In the genomic region with DNA sequence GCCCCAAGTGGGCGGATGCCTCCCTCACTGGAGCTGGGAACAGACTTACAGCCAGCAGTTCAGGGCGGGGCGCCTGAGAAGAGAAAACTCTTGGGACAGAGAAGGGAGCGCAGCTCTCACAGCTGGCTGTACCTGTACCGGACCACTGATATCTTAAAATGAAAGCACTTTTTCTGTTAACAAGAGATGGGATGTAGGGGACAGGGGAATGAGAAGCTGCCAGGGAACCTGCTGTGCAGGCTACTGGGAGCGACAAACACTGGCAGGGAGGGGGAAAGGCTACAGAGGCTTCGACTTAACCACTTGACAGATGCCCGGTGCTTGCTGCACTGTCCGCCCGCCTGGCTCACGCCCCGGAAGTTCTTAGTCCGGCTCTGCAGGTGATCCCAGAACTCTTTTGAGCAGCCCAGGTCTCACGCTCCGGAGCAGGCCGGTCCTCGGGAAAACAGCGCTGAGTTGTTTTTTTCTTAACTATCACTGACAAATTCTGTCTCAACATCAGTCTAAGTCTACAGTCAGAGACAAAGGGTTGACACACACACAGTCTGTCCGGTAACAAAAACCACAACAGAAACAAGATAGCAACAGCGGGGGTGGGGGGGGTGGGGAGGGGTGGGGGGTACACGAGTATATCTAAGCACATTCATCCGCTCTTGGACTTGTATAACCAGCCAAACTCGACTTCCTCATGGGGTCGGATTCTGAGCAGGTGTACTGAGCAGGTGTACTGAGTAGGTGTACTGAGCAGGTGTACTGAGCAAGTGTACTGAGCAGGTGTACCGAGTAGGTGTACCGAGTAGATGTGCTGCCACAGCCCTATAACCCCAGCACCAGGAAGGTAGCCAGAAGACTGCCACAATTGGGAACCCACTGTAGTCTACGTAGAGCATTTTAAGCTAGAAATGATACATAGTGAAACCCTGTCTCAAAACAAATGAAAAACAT, we compare ENCODE assay signal across 10 mouse cellular contexts. TPM values are rescaled to one million over a fixed set of nuclear protein-coding genes. Genes with fewer than 3 reads are reported as not detected.
DNase-seq lines count a peak whose midpoint lies in the region; ATAC-seq and TF ChIP-seq lines count a peak whose summit lies in the region.
"Had no signal": no experiment of that assay in that cellular context is flagged by ENCODE, and none has a peak within 500 bp of the region (broad histone marks: within the 10 kb centered on the region; RNA-seq: fewer than 3 reads in every experiment).

No protein-coding gene starts in this region.

- H3K4me2 ChIP-seq in embryonic facial prominence, embryonic 15.5 days (replicated peaks), result peak overlapping the region; percentile 39
- H3K4me2 ChIP-seq in hindbrain, postnatal 0 days (ENCODE audit: low read depth, low read length), result peak overlapping the region; percentile 45
- H3K4me2 ChIP-seq in stomach, embryonic 15.5 days, result peak overlapping the region; percentile 46

- peak; percentile 39 to 48 for DNase-seq in heart, adult 2 months
- no peak for DNase-seq in heart, adult 8-10 months (ENCODE audit: low spot score)
- DNase-seq in hindbrain, postnatal 0 days (ENCODE audit: low spot score), result no peak
- DNase-seq in lung, postnatal 36 days, result peak; percentile 55
- DNase-seq in right cerebral cortex, postnatal 36 days (ENCODE audit: low spot score in 2 of 2), result no peak
- no peak for DNase-seq in right cerebral cortex, postnatal 4 days

- H3K9me3 ChIP-seq in embryonic facial prominence, embryonic 15.5 days (replicated peaks), result no peaks in the 10 kb centered on the region
- H3K9me3 ChIP-seq in hindbrain, postnatal 0 days (ENCODE audit: low read length), result no peaks in the 10 kb centered on the region
- no peaks in the 10 kb centered on the region for H3K9me3 ChIP-seq in stomach, embryonic 15.5 days

- TF ChIP-seq CTCF in heart, adult 2 months (IDR thresholded peaks at IDR 0.05), result no peak
- no peak for TF ChIP-seq CTCF in hindbrain, postnatal 0 days (IDR thresholded peaks at IDR 0.05; ENCODE audit: low read depth)

- H3K79me2 ChIP-seq in heart, adult 2 months (replicated peaks; ENCODE audit: control insufficient read depth, insufficient read depth, low read length), result no peaks in the 10 kb centered on the region

- no peak overlapping the region for H3K9ac ChIP-seq in heart, adult 2 months (ENCODE audit: low read depth, low read length)
- H3K9ac ChIP-seq in embryonic facial prominence, embryonic 15.5 days, result no peak overlapping the region
- H3K9ac ChIP-seq in hindbrain, postnatal 0 days (replicated peaks; ENCODE audit: low read length), result no peak overlapping the region
- no peak overlapping the region for H3K9ac ChIP-seq in stomach, embryonic 15.5 days

- 24% methylated on average over 27 of the region's 27 CpGs for WGBS in heart, adult 2 months
- 19% methylated on average over 27 of the region's 27 CpGs for WGBS in embryonic facial prominence, embryonic 15.5 days
- WGBS in hindbrain, postnatal 0 days, result 22% methylated on average over 27 of the region's 27 CpGs
- WGBS in stomach, embryonic 15.5 days, result 20% methylated on average over 27 of the region's 27 CpGs

- H3K4me3 ChIP-seq in heart, adult 2 months, result no peak overlapping the region
- peak overlapping the region; percentile 13 for H3K4me3 ChIP-seq in embryonic facial prominence, embryonic 15.5 days (replicated peaks)
- peak overlapping the region; percentile 7 for H3K4me3 ChIP-seq in hindbrain, postnatal 0 days (ENCODE audit: low read length)
- peak overlapping the region; percentile 17; the same call in 1 of the 2 replicates for H3K4me3 ChIP-seq in stomach, embryonic 15.5 days (replicated peaks)

- no peak for TF ChIP-seq EP300 in heart, adult 2 months (IDR thresholded peaks at IDR 0.05; ENCODE audit: insufficient read depth, low read depth, low read length)

- no peak overlapping the region for H3K27ac ChIP-seq in heart, adult 2 months
- H3K27ac ChIP-seq in embryonic facial prominence, embryonic 15.5 days (replicated peaks), result no peak overlapping the region
- no peak overlapping the region for H3K27ac ChIP-seq in hindbrain, postnatal 0 days
- H3K27ac ChIP-seq in stomach, embryonic 15.5 days, result 0 out of 2 replicates have a peak overlapping the region, but pooled peaks have one; percentile 33

- intact Hi-C loops in heart, adult 2 months (cut with DNase I), result no loop called here

- ATAC-seq in embryonic facial prominence, embryonic 15.5 days (ENCODE audit: insufficient number of reproducible peaks, low FRiP score, low TSS enrichment, low read depth), result no peak
- ATAC-seq in hindbrain, postnatal 0 days, result peak; percentile 10; the same call in 1 of the 2 replicates
- no peak for ATAC-seq in stomach, embryonic 15.5 days (ENCODE audit: insufficient read depth, low FRiP score, low read depth)

- H3K27me3 ChIP-seq in heart, adult 2 months (ENCODE audit: control insufficient read depth, insufficient read depth, low read length), result no peaks in the 10 kb centered on the region
- no peaks in the 10 kb centered on the region for H3K27me3 ChIP-seq in embryonic facial prominence, embryonic 15.5 days
- no peaks in the 10 kb centered on the region for H3K27me3 ChIP-seq in hindbrain, postnatal 0 days (ENCODE audit: insufficient read depth, low read length)
- no peaks in the 10 kb centered on the region for H3K27me3 ChIP-seq in stomach, embryonic 15.5 days (replicated peaks)

- no peaks in the 10 kb centered on the region for H3K36me3 ChIP-seq in heart, adult 2 months (ENCODE audit: control insufficient read depth, insufficient read depth, low read length)
- H3K36me3 ChIP-seq in embryonic facial prominence, embryonic 15.5 days, result no peaks in the 10 kb centered on the region
- no peaks in the 10 kb centered on the region for H3K36me3 ChIP-seq in hindbrain, postnatal 0 days (ENCODE audit: insufficient read depth, low read length)
- no peaks in the 10 kb centered on the region for H3K36me3 ChIP-seq in stomach, embryonic 15.5 days

- TF ChIP-seq POLR2A in heart, adult 2 months (IDR thresholded peaks at IDR 0.05; ENCODE audit: insufficient read depth, low read depth, low read length), result no peak

- H3K4me1 ChIP-seq in heart, adult 2 months (ENCODE audit: control insufficient read depth, insufficient read depth, low read length), result no peaks in the 10 kb centered on the region
- peaks cover 8% of the 10 kb centered on the region; the same call in 1 of the 2 replicates for H3K4me1 ChIP-seq in embryonic facial prominence, embryonic 15.5 days
- H3K4me1 ChIP-seq in hindbrain, postnatal 0 days (ENCODE audit: insufficient read depth, low read length), result no peaks in the 10 kb centered on the region
- H3K4me1 ChIP-seq in stomach, embryonic 15.5 days, result no peaks in the 10 kb centered on the region

RNA-seq across cellular contexts. Expression of a gene that starts 2.0 kb away (rescaled TPM):
- 1 to 10 TPM; 1.5 to 2.1 TPM for total RNA-seq in heart, adult 2 months (2021)
- 2.7 and 4.7 TPM in 2 replicates for polyA plus RNA-seq in heart, adult 2 months (2012; rRNA removed)
- total RNA-seq in heart, adult 8-10 months (2022), result 1 to 10 TPM; 1.2 to 2.9 (median 1.3) TPM
- polyA plus RNA-seq in embryonic facial prominence, embryonic 15.5 days (2015; fragmentation: Nextera tagmentation; extraction: Ambion mirVana), result 4.8 and 6.3 TPM in 2 replicates
- 0.68 and 2.3 TPM in 2 replicates for total RNA-seq in hindbrain, postnatal 0 days (2014; rRNA removed)
- polyA plus RNA-seq in hindbrain, postnatal 0 days (2015; fragmentation: Nextera tagmentation; extraction: Ambion mirVana), result 1.0 and 1.1 TPM in 2 replicates
- polyA plus RNA-seq in stomach, embryonic 15.5 days (2015; fragmentation: Nextera tagmentation; extraction: Ambion mirVana), result 4.7 and 5.0 TPM in 2 replicates

RNA-seq across cellular contexts. Expression of a gene that starts 2.0 kb away (rescaled TPM):
- not detected for total RNA-seq in heart, adult 2 months (2021)
- polyA plus RNA-seq in heart, adult 2 months (2012; rRNA removed), result not detected in 2 replicates
- not detected for total RNA-seq in heart, adult 8-10 months (2022)
- polyA plus RNA-seq in embryonic facial prominence, embryonic 15.5 days (2015; fragmentation: Nextera tagmentation; extraction: Ambion mirVana), result not detected in 2 replicates
- not detected in 2 replicates for total RNA-seq in hindbrain, postnatal 0 days (2014; rRNA removed)
- not detected in 2 replicates for polyA plus RNA-seq in hindbrain, postnatal 0 days (2015; fragmentation: Nextera tagmentation; extraction: Ambion mirVana)
- 14.5 and 34.1 TPM in 2 replicates for polyA plus RNA-seq in stomach, embryonic 15.5 days (2015; fragmentation: Nextera tagmentation; extraction: Ambion mirVana)
- total RNA-seq: heart, postnatal 10 days had no signal
- polyA plus RNA-seq: C2C12 had no signal

RNA-seq across cellular contexts. Expression of a gene that starts 32.9 kb away (rescaled TPM):
- total RNA-seq in heart, adult 2 months (2021), result not detected
- polyA plus RNA-seq in heart, adult 2 months (2012; rRNA removed), result 0.25 and 0.32 TPM in 2 replicates
- not detected for total RNA-seq in heart, adult 8-10 months (2022)
- 2.0 and 3.3 TPM in 2 replicates for polyA plus RNA-seq in embryonic facial prominence, embryonic 15.5 days (2015; fragmentation: Nextera tagmentation; extraction: Ambion mirVana)
- 1.0 and 2.0 TPM in 2 replicates for total RNA-seq in hindbrain, postnatal 0 days (2014; rRNA removed)
- 1.7 and 1.8 TPM in 2 replicates for polyA plus RNA-seq in hindbrain, postnatal 0 days (2015; fragmentation: Nextera tagmentation; extraction: Ambion mirVana)
- polyA plus RNA-seq in stomach, embryonic 15.5 days (2015; fragmentation: Nextera tagmentation; extraction: Ambion mirVana), result 6.1 and 7.4 TPM in 2 replicates
- polyA plus RNA-seq: C2C12 had no signal

RNA-seq across cellular contexts. Expression of a gene that starts 46.9 kb away (rescaled TPM):
- total RNA-seq in heart, adult 2 months (2021), result under 1 TPM; 0.65 to 0.84 TPM
- 0.39 and 0.59 TPM in 2 replicates for polyA plus RNA-seq in heart, adult 2 months (2012; rRNA removed)
- 1 to 10 TPM in 3 of 4 experiments, not detected in 1; 1.2 to 2.2 (median 1.6) TPM for total RNA-seq in heart, adult 8-10 months (2022)
- 87.5 and 90.6 TPM in 2 replicates for polyA plus RNA-seq in embryonic facial prominence, embryonic 15.5 days (2015; fragmentation: Nextera tagmentation; extraction: Ambion mirVana)
- total RNA-seq in hindbrain, postnatal 0 days (2014; rRNA removed), result 8.1 and 9.1 TPM in 2 replicates
- polyA plus RNA-seq in hindbrain, postnatal 0 days (2015; fragmentation: Nextera tagmentation; extraction: Ambion mirVana), result 24.5 and 29.3 TPM in 2 replicates
- 93.5 and 101 TPM in 2 replicates for polyA plus RNA-seq in stomach, embryonic 15.5 days (2015; fragmentation: Nextera tagmentation; extraction: Ambion mirVana)

RNA-seq across cellular contexts. Expression of a gene that starts 48.5 kb away (rescaled TPM):
- total RNA-seq in heart, adult 2 months (2021), result under 1 TPM; 0.78 to 0.80 TPM
- 1.1 and 2.9 TPM in 2 replicates for polyA plus RNA-seq in heart, adult 2 months (2012; rRNA removed)
- total RNA-seq in heart, adult 8-10 months (2022), result under 1 TPM; 0.38 to 0.57 (median 0.46) TPM
- polyA plus RNA-seq in embryonic facial prominence, embryonic 15.5 days (2015; fragmentation: Nextera tagmentation; extraction: Ambion mirVana), result 0.61 and 0.67 TPM in 2 replicates
- total RNA-seq in hindbrain, postnatal 0 days (2014; rRNA removed), result 0.11 and 0.21 TPM in 2 replicates
- polyA plus RNA-seq in hindbrain, postnatal 0 days (2015; fragmentation: Nextera tagmentation; extraction: Ambion mirVana), result 0.05 and 0.09 TPM in 2 replicates
- polyA plus RNA-seq in stomach, embryonic 15.5 days (2015; fragmentation: Nextera tagmentation; extraction: Ambion mirVana), result 0.64 and 1.0 TPM in 2 replicates

Comparison
In these comparisons a context has a peak if more than half of its experiments do, and no peak if none do; other contexts are left out.
1. DNase-seq: peak in heart, adult 2 months (2 of 2) and lung, postnatal 36 days (single experiment); none in heart, adult 8-10 months (single experiment), hindbrain, postnatal 0 days (single experiment), right cerebral cortex, postnatal 36 days (0 of 2) and right cerebral cortex, postnatal 4 days (single experiment).
2. RNA of a gene that starts 2.0 kb away (polyA plus RNA-seq): 14.5 to 34.1 TPM in stomach, embryonic 15.5 days; not detected in heart, adult 2 months, not detected in embryonic facial prominence, embryonic 15.5 days and not detected in hindbrain, postnatal 0 days; every median in the first group is over 10 times any median in the second.
3. Peak in every context shown above with its lines, with median percentiles within 50 percentile points of each other: H3K4me2 ChIP-seq.